Mouse (Mus musculus): Measurements from ENCODE around the gene Zdhhc18. TPM values are rescaled to one million over a fixed set of nuclear protein-coding genes. Genes with fewer than 3 reads are reported as not detected.

The Zdhhc18 gene
- polyA plus RNA-seq, 1 experiment from 2014 or later: 6.4 TPM

DNA sequence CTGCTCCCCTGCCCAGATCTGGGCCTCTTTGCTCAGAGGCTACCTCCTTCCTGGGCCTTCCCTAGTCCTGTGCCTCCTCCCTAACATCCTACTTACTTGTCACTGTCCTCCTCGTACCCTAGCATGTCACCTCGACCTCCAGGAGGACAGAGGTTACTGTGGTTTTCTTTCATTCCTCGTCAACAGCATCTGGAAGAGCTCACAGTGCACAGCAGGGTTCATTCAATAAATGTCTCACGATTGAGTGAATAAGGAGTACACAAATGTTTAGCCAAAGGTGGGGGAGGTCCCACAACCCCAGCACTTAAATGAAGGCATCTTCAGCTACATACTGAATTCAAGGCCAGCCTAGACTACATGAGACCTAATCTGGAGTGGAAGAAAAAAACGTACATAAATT, 23.7 kb downstream of the Zdhhc18 start:
- H3K9ac ChIP-seq: peak overlapping the region; percentile 35; the same call in 1 of the 2 replicates
- H3K27ac ChIP-seq: 0 out of 2 replicates have a peak overlapping the region, but pooled peaks have one; percentile 8
- 35% methylated on average over 5 of the region's 5 CpGs for WGBS
- peaks cover 33% of the 10 kb centered on the region for H3K36me3 ChIP-seq
- H3K27me3 ChIP-seq: no peaks in the 10 kb centered on the region
- H3K4me1 ChIP-seq: peaks cover 5% of the 10 kb centered on the region
- H3K4me3 ChIP-seq: no peak overlapping the region
- no peaks in the 10 kb centered on the region for H3K9me3 ChIP-seq (replicated peaks)
- no peak overlapping the region for H3K4me2 ChIP-seq (replicated peaks)
- ATAC-seq (ENCODE audit: low FRiP score): no peak

DNA sequence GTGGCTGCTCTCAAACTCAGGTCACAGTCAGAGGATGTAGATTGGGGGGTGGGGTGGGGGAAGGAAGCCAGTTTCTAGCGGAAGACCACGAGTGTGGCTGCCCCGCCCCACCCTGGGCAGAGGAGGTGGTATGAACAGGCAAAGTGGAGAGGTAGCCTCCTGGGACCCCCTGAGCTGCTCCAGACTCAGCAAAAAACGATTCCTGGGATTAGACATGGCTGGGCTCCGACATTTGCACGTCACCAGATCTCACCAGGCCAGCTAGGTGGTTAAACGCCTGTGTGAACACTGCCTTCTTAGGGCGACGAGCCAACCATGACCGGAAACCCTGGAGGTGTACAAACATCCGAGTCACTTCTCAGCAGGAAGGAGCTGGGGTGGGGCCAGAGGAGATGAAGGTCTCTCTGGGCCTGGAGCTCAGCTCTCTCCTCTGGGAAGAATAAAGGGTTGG, 24.3 kb downstream of the Zdhhc18 start:
- ATAC-seq (ENCODE audit: low FRiP score): no peak
- Histone ChIP-seq H3K4me2 (replicated peaks) (no peak overlapping the region), H3K9ac (no peak overlapping the region), H3K36me3 (peaks cover 37% of the 10 kb centered on the region), H3K4me1 (0 out of 2 replicates have a peak, but pooled peaks cover under 1% of the 10 kb centered on the region), H3K9me3 (replicated peaks) (no peaks in the 10 kb centered on the region), H3K27me3 (no peaks in the 10 kb centered on the region), H3K4me3 (no peak overlapping the region), H3K27ac (0 out of 2 replicates have a peak overlapping the region, but pooled peaks have one; percentile 17)
- WGBS: 49% methylated on average over 11 of the region's 11 CpGs

DNA sequence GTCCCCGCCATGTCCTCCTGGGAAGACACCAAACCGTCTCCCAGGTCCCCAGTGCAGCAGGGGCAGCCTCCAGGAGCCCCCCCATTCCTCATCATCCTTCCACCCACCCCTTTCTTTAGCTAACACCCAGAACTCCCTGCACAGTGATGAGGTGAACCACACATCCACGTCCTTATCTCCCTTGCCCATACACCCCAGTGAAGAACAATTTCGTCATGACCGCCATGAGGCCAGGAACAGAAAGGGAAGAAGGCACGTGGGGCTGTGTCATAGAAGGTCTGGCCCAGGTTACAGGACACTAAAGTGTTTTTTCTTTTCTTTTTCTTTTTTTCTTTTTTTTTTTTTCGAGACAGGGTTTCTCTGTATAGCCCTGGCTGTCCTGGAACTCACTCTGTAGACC, 25.1 kb downstream of the Zdhhc18 start:
- Histone ChIP-seq H3K27me3 (no peaks in the 10 kb centered on the region), H3K4me1 (no peaks in the 10 kb centered on the region), H3K9ac (no peak overlapping the region), H3K36me3 (peaks cover 37% of the 10 kb centered on the region), H3K4me2 (replicated peaks) (no peak overlapping the region), H3K27ac (no peak overlapping the region), H3K4me3 (no peak overlapping the region), H3K9me3 (replicated peaks) (no peaks in the 10 kb centered on the region)
- WGBS: 83% methylated on average over 7 of the region's 7 CpGs
- ATAC-seq (ENCODE audit: low FRiP score): no peak

DNA sequence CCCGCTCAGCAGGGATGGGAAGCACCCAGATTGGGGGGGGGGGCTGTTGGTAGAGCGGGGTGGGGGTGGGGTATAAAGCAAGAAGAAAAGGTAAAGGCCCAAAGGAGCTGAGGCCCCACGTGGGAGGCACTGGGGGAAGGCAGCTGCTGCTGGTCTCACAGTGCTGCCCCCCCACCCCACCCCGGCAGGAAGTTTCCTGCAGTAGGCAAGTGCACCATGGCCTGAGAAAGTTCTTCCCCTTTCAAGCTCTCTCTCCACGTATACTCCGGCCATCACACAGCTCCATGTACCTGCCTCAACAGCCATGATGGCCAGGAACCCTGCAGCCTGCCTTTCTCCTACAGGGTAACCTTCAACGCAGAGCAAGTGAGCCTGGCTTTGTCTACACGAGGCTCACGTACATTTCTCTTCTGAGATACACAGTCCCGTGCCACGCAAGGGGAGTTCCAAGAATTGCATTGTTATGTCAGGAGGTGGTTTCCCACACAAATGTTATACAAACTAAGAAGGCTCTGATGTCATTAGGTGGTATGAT, 27.7 kb downstream of the Zdhhc18 start:
- WGBS: 87% methylated on average over 11 of the region's 11 CpGs
- Histone ChIP-seq H3K27me3 (no peaks in the 10 kb centered on the region), H3K36me3 (peaks cover 37% of the 10 kb centered on the region), H3K9ac (no peak overlapping the region), H3K4me3 (no peak overlapping the region), H3K27ac (no peak overlapping the region), H3K9me3 (replicated peaks) (no peaks in the 10 kb centered on the region), H3K4me2 (replicated peaks) (no peak overlapping the region), H3K4me1 (no peaks in the 10 kb centered on the region)
- no peak for ATAC-seq (ENCODE audit: low FRiP score)

DNA sequence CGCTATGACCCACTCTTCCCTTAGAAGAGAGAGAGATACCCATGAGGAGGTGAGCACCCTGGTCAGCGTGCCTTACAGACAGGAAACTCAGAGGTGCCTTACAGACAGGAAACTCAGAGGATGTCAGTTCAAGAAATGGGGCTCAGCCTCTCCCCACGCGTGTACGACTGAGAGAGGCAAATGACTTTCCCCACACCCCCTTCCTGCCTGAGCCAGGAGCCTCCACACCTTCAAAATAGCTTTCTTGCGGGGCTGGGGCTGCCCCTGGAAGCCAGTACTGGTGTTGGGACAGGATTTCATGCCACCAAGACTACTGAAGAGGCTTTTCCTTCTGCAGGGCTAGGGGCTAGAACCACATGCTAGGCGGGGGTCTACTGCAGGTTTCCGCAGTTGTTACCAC, 29.3 kb downstream of the Zdhhc18 start:
- Histone ChIP-seq H3K4me1 (no peaks in the 10 kb centered on the region), H3K4me3 (no peak overlapping the region), H3K4me2 (replicated peaks) (no peak overlapping the region), H3K27ac (no peak overlapping the region), H3K27me3 (no peaks in the 10 kb centered on the region), H3K9ac (0 out of 2 replicates have a peak overlapping the region, but pooled peaks have one; percentile 13), H3K9me3 (replicated peaks) (no peaks in the 10 kb centered on the region), H3K36me3 (peaks cover 29% of the 10 kb centered on the region)
- ATAC-seq (ENCODE audit: low FRiP score): no peak
- WGBS: 88% methylated on average over 8 of the region's 8 CpGs

DNA sequence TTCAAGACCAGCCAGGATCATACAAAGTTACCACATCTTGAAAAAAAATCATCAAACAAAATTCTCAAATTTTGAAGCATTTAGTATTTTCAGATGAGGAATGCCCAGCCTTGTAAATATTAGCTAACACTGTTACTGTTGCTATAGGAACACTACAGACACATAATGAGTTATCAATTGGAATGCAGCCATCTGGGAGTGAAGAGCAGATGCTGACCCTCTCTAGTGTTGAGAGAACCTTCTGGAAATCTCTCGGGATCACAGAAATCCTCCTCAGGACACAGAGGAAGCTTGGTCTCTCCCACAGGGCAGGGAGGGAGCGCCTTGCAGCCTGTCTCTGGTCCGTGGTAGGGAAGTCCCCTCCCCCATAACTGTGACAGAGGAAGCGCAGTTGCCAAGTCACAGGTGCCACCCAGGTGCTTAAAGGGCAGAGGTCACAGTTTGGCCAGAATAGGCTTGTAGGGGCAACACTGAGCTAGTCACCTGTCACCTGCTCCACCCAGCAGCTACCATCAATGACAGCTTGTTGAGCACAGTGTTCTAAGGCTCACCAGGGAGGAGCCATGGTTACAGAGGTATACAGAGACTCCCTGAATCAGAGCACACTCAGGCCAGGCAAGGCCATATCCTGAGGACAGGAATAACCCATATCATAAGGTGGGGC, 30.3 kb downstream of the Zdhhc18 start:
- Histone ChIP-seq H3K27ac (no peak overlapping the region), H3K4me1 (no peaks in the 10 kb centered on the region), H3K27me3 (no peaks in the 10 kb centered on the region), H3K9me3 (replicated peaks) (no peaks in the 10 kb centered on the region), H3K9ac (no peak overlapping the region), H3K36me3 (peaks cover 21% of the 10 kb centered on the region), H3K4me2 (replicated peaks) (no peak overlapping the region), H3K4me3 (no peak overlapping the region)
- no peak for ATAC-seq (ENCODE audit: low FRiP score)
- WGBS: 69% methylated on average over 4 of the region's 4 CpGs

DNA sequence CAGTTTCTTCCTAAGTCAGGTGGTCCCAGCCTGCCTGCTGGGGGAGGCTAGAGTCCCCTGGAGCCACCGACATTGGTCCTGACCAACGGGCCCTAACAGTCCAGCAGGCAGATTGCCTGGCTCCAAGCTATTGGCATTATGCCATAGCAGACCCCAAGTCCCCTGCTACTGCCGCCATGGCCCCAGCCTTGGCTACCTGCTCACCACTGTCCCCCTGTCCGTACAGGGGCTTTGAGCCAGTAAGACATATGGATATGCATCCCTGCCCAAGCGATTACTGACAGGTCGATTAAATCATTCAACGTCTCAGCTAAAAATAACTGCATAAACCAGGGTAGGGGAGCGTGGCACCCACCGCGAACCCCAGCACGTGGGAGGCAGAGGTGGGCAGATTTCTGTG, 32.0 kb downstream of the Zdhhc18 start:
- no peak for ATAC-seq (ENCODE audit: low FRiP score)
- Histone ChIP-seq H3K36me3 (peaks cover 27% of the 10 kb centered on the region), H3K27ac (no peak overlapping the region), H3K4me3 (no peak overlapping the region), H3K9ac (no peak overlapping the region), H3K27me3 (no peaks in the 10 kb centered on the region), H3K4me1 (no peaks in the 10 kb centered on the region), H3K4me2 (replicated peaks) (no peak overlapping the region), H3K9me3 (replicated peaks) (no peaks in the 10 kb centered on the region)
- WGBS: 94% methylated on average over 11 of the region's 11 CpGs

DNA sequence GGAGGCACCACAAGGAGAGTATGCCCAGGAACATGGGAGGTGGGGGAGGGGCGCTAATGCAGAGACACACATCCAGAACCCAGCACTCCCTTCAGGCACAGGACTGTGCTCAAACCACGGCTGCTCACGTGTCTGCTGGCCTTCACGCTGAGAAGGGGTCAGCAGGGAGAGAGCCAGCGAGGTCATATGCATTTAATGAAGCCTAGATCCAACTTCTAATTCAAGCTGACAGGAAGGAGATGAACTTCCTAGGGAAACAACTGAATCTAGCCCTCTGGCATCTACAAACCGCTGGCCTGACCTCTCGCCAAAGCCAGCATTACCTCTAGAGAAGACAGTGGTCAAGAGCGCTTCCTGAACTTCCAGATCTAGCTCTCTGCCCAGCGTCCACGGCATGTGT, 34.5 kb downstream of the Zdhhc18 start:
- 81% methylated on average over 10 of the region's 10 CpGs for WGBS
- Histone ChIP-seq H3K4me1 (no peaks in the 10 kb centered on the region), H3K27me3 (no peaks in the 10 kb centered on the region), H3K27ac (no peak overlapping the region), H3K4me3 (no peak overlapping the region), H3K36me3 (peaks cover 39% of the 10 kb centered on the region), H3K9me3 (replicated peaks) (0 out of 2 replicates have a peak, but pooled peaks cover 7% of the 10 kb centered on the region), H3K9ac (no peak overlapping the region), H3K4me2 (replicated peaks) (no peak overlapping the region)
- ATAC-seq (ENCODE audit: low FRiP score): no peak

DNA sequence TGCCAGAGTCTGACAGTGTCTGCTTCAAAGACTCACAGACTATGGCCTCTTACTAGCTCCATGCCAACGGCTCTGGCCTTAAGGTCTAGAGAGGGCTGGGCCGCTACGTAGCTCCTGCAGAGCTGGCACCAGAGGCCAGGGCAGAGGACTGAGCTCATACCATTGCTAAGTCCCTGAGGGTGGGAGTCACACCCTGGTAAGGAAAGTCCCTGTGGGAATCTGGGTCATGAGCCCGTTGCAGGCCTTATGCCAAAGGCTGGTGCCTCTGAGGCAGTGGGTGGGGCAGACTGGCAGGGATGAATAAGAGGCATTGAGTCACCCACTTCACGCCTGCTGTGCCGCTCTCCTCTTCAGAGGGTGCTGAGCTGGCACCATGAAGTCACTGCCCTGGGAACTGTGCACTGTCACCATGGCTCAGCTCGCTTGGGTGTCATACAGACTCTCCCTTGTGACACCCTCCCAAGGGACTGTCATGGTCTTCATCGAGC, 35.6 kb downstream of the Zdhhc18 start:
- H3K4me2 ChIP-seq (replicated peaks): no peak overlapping the region
- H3K9me3 ChIP-seq (replicated peaks): 0 out of 2 replicates have a peak, but pooled peaks cover 7% of the 10 kb centered on the region
- H3K27me3 ChIP-seq: no peaks in the 10 kb centered on the region
- H3K9ac ChIP-seq: no peak overlapping the region
- no peak for ATAC-seq (ENCODE audit: low FRiP score)
- H3K36me3 ChIP-seq: peaks cover 39% of the 10 kb centered on the region
- H3K27ac ChIP-seq: no peak overlapping the region
- no peak overlapping the region for H3K4me3 ChIP-seq
- 85% methylated on average over 8 of the region's 8 CpGs for WGBS
- H3K4me1 ChIP-seq: no peaks in the 10 kb centered on the region

DNA sequence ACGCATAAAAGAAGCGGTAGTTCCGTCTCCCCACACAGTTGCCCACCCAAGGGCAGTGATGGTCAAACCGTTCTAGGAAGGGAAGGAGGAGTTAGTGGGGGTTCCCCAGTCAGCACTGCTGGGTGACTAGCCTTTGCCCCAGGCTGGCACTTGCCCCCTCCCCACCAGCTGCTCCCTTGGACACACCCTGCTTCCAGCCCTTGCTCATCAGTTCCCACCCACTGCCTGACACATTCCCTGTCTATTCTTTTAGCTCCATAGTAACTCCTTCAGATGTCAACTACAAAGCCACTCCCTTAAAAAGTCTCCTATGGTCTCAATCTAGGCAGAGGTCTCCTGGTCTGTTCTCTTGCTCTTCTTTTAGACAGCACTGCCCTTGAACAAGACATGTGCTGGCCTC, 36.1 kb downstream of the Zdhhc18 start:
- Histone ChIP-seq H3K9ac (no peak overlapping the region), H3K27me3 (no peaks in the 10 kb centered on the region), H3K27ac (no peak overlapping the region), H3K9me3 (replicated peaks) (0 out of 2 replicates have a peak, but pooled peaks cover 7% of the 10 kb centered on the region), H3K4me3 (no peak overlapping the region), H3K36me3 (peaks cover 39% of the 10 kb centered on the region), H3K4me2 (replicated peaks) (no peak overlapping the region), H3K4me1 (no peaks in the 10 kb centered on the region)
- no peak for ATAC-seq (ENCODE audit: low FRiP score)
- whole genome bisulfite sequencing: 87% methylated on average over 4 of the region's 4 CpGs

DNA sequence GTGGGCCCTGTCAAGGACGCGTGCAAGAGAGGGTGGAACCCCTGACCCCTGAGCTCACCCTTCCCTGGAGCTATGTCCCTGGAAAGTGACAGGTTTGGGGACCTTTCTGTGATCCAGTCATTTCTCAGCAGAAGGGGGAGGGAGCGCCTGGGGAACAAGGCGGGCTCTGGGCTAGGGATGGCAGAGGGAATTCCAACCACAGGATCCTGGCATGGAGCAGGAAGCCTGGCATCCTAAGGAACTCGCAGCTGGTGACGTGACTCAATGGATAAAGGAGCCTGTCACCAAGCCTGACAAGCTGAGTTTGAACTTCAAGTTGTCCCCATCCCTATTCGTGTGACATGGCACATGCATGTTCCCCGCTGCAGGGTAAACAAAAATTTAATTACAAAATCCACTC, 36.9 kb downstream of the Zdhhc18 start:
- H3K4me3 ChIP-seq: no peak overlapping the region
- 86% methylated on average over 8 of the region's 8 CpGs for WGBS
- 0 out of 2 replicates have a peak, but pooled peaks cover 7% of the 10 kb centered on the region for H3K9me3 ChIP-seq (replicated peaks)
- no peak overlapping the region for H3K9ac ChIP-seq
- peaks cover 45% of the 10 kb centered on the region for H3K36me3 ChIP-seq
- H3K4me1 ChIP-seq: no peaks in the 10 kb centered on the region
- H3K4me2 ChIP-seq (replicated peaks): no peak overlapping the region
- H3K27ac ChIP-seq: no peak overlapping the region
- no peak for ATAC-seq (ENCODE audit: low FRiP score)
- H3K27me3 ChIP-seq: no peaks in the 10 kb centered on the region

DNA sequence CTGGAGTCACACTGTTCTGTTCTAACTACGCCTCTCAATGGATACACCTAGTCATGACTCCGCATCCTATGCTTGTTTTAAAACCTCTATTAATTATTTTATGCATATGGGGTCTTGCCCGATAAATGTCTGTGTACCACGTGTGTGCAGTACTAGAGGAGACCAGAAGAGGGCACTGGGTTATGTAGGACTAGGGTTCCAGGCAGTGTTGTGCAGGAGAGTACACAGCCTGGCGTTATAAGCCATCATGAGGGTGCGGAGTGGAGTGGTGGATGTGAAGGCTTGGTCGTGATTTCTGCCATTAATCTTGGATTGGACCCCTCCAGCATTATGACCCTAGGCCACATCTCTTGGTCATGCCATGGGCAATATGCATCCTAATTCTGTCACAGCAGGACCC, 37.5 kb downstream of the Zdhhc18 start:
- no peaks in the 10 kb centered on the region for H3K27me3 ChIP-seq
- H3K4me3 ChIP-seq: no peak overlapping the region
- H3K9me3 ChIP-seq (replicated peaks): 0 out of 2 replicates have a peak, but pooled peaks cover 7% of the 10 kb centered on the region
- H3K4me2 ChIP-seq (replicated peaks): no peak overlapping the region
- H3K9ac ChIP-seq: no peak overlapping the region
- no peaks in the 10 kb centered on the region for H3K4me1 ChIP-seq
- 97% methylated on average over 7 of the region's 7 CpGs for WGBS
- no peak for ATAC-seq (ENCODE audit: low FRiP score)
- H3K36me3 ChIP-seq: peaks cover 50% of the 10 kb centered on the region
- no peak overlapping the region for H3K27ac ChIP-seq

DNA sequence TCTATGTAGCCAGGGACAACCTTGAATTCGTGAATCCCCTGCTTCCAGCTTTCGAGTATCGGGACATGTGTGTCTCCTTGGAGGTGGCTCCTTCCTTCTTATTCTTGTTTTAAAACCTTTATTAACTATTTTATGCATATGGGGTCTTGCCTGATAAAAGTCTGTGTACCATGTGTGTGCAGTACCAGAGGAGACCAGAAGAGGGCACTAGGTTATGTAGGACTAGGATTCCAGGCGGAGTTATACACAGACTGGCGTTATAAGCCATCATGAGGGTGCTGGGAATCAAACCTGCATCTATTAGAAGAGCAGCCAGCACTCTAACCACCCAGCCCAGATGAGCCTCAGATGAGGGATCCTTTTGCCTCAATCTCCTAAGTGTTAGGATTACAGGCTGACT, 38.1 kb downstream of the Zdhhc18 start:
- no peaks in the 10 kb centered on the region for H3K4me1 ChIP-seq
- H3K4me2 ChIP-seq (replicated peaks): no peak overlapping the region
- H3K9ac ChIP-seq: no peak overlapping the region
- 95% methylated on average over 5 of the region's 5 CpGs for WGBS
- H3K36me3 ChIP-seq: peaks cover 53% of the 10 kb centered on the region
- H3K27me3 ChIP-seq: no peaks in the 10 kb centered on the region
- no peak overlapping the region for H3K27ac ChIP-seq
- no peak for ATAC-seq (ENCODE audit: low FRiP score)
- 0 out of 2 replicates have a peak, but pooled peaks cover 7% of the 10 kb centered on the region for H3K9me3 ChIP-seq (replicated peaks)
- no peak overlapping the region for H3K4me3 ChIP-seq

All from hindbrain, embryonic 12.5 days (tissue).